Mouse (Mus musculus): ENCODE results near the gene Btn1a1.

- no peak for TF ChIP-seq CTCF (IDR thresholded peaks at IDR 0.05; ENCODE audit: borderline replicate concordance, control insufficient read depth, extremely low read depth, insufficient read depth, low read length, poor library complexity)
- TF ChIP-seq POLR2A (IDR thresholded peaks at IDR 0.05; ENCODE audit: control insufficient read depth, extremely low read depth, insufficient read depth, low read length, poor library complexity), result no peak
These were observed 2.1 kb downstream of the Btn1a1 start for GRCm38 (mm10) chr13:23463381-23464223.

Data from thymus, adult 2 months (tissue).